Mouse (Mus musculus) midbrain, postnatal 0 days (tissue): ENCODE data around the gene Arid3c. TPM values are rescaled to one million over a fixed set of nuclear protein-coding genes. Genes with fewer than 3 reads are reported as not detected.
A peak's percentile ranks its signal among the peaks of the same experiment; 100 is the strongest.
"Not testable (repeated sequence)": the region's sequence is repeated elsewhere in the genome, so short reads cannot be mapped to it uniquely, and the experiment has no call there.

ENCODE experiments used
- ATAC-seq: fragments of 200-750 bp; cut with Nextera tagmentation; 2 replicates; pipeline ENCODE4 v1.8.0; 2017; ENCODE audit warnings: moderate number of reproducible peaks, mild to moderate bottlenecking, moderate TSS enrichment, moderate library complexity; ENCODE audit not compliant: low FRiP score
- DNase-seq: peaks from one replicate; pipeline ENCODE4 v3.0.0-alpha.2; 2015; ENCODE audit warnings: low spot score
- H3K27ac ChIP-seq: fragments of 300-500 bp; sonication (generic); 2 replicates; pipeline ENCODE4 v1.5.1; 2014; ENCODE audit warnings: low read depth, mild to moderate bottlenecking, low read length, mixed read lengths
- H3K27me3 ChIP-seq: fragments of 300-500 bp; sonication (generic); 2 replicates; pipeline ENCODE4 v1.6.1; 2014; ENCODE audit warnings: low read length, control low read depth, mixed read lengths; ENCODE audit not compliant: insufficient read depth
- H3K36me3 ChIP-seq: fragments of 300-500 bp; sonication (generic); 2 replicates; pipeline ENCODE4 v1.6.1; 2014; ENCODE audit warnings: low read length, control low read depth, mixed read lengths; ENCODE audit not compliant: insufficient read depth
- H3K4me1 ChIP-seq: fragments of 300-500 bp; sonication (generic); 2 replicates; pipeline ENCODE4 v1.6.1; 2014; ENCODE audit warnings: mild to moderate bottlenecking, control low read depth, antibody characterized with exemption, low read length, mixed read lengths; ENCODE audit not compliant: insufficient read depth
- H3K4me2 ChIP-seq: fragments of 300-500 bp; sonication (generic); 2 replicates; pipeline ENCODE4 v1.6.1; 2014; ENCODE audit warnings: low read depth, mild to moderate bottlenecking, low read length, mixed read lengths; ENCODE audit not compliant: poor library complexity, severe bottlenecking
- H3K4me3 ChIP-seq: fragments of 300-500 bp; sonication (generic); 2 replicates; pipeline ENCODE4 v1.5.1; 2014; ENCODE audit warnings: low read depth, mild to moderate bottlenecking, low read length, moderate library complexity
- H3K9ac ChIP-seq: fragments of 300-500 bp; sonication (generic); replicated peaks from 2 replicates; pipeline ENCODE4 v1.6.1; 2014; ENCODE audit warnings: mild to moderate bottlenecking, low read length, moderate library complexity, mixed read lengths; ENCODE audit not compliant: poor library complexity, severe bottlenecking
- H3K9me3 ChIP-seq: fragments of 300-500 bp; sonication (generic); 2 replicates; pipeline ENCODE4 v1.6.1; 2016; ENCODE audit warnings: low read length, control low read depth
- CTCF ChIP-seq: IDR thresholded peaks from 2 replicates; pipeline ENCODE4 v1.5.1; 2016; ENCODE audit warnings: antibody characterized with exemption, mild to moderate bottlenecking
- WGBS: fragments of 180-500 bp; shearing (Covaris S2); extraction: QIAGEN DNeasy Blood & Tissue Kit; methylation state at CpG from one replicate; pipeline ENCODE4 v1.1.7; 2014; 5-methylcytosine and 5-hydroxymethylcytosine counted together
- polyA plus RNA-seq: library from polyadenylated mRNA; unstranded; fragments of >200 nt; fragmentation: Nextera tagmentation; extraction: Ambion mirVana; gene quantifications from 2 replicates; pipeline ENCODE4 v1.2.1, GENCODE M21; 2015
- total RNA-seq: library from RNA; depleted of rRNA; stranded (reverse); fragments of >200 nt; gene quantifications from 2 replicates; pipeline ENCODE4 v1.2.3, GENCODE M21; 2014

Arid3c gene
- total and polyA plus RNA-seq, 2 experiments from 2014 or later, result 0.27 to 0.48 TPM

DNA sequence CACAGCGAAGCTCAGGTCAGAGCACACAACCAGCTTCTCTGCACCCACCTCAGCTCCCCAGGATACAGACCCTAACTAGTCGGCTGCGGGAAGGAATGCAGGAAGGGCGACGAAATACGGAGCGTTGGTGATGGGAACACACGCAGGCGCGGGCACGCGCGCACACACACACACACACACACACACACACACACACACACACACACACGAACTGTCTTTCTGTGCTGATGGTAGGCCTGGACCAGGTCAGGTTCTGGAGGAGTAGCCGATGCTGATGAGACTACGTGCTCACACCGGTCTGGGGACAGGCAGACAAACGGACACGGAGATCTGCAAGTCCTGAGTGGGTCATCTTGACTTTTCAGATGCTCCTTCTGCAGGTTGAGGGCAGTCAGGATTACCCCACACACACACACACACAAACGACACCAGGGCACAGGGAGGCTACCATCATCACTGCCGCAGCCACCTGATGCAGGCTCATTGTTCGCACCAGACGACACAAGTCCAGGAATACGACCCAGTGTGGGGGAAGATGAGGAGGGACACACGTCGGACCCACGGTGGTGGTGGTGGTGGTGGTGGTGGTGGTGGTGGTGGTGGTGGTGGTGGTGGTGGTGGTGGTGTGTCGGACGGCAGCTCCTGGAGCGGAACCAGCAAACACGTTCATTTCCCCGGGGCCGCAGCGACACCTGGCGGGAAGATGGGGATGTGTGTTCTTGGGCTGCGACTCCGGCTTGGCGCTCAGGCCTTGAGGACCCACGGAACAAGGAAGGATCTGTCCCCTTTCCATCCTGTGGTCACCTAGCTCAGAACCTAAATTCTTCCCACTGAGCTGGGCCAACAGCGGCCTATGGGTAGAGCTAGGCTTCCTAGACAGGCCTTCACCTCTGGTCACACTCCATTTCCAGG, 33.8 kb downstream of the Arid3c start, which contains the start of gene Cntfr:
TSS of gene Cntfr (minus strand) at position 160 of the 912 bp plus-strand sequence.
- not testable (repeated sequence) for H3K27me3 ChIP-seq, H3K27ac ChIP-seq, H3K36me3 ChIP-seq, ATAC-seq, H3K4me3 ChIP-seq, H3K9ac ChIP-seq, H3K4me1 ChIP-seq, H3K9me3 ChIP-seq
- peak; percentile 75 for TF ChIP-seq CTCF
- WGBS, result 14% methylated on average over 27 of the region's 40 CpGs
- H3K4me2 ChIP-seq, result peak within 1 kb of the TSS; percentile 32; the same call in 1 of the 2 replicates
- peak; percentile 68 for DNase-seq

GRCm38 (mm10) chr4:41696452-41696851, 34.5 kb downstream of the Arid3c start:
- not testable (repeated sequence) for H3K36me3 ChIP-seq, H3K9ac ChIP-seq, H3K4me1 ChIP-seq, H3K9me3 ChIP-seq, H3K27ac ChIP-seq, H3K4me3 ChIP-seq, H3K4me2 ChIP-seq, H3K27me3 ChIP-seq, ATAC-seq, DNase-seq
- 13% methylated on average over 12 of the region's 15 CpGs for WGBS

DNA sequence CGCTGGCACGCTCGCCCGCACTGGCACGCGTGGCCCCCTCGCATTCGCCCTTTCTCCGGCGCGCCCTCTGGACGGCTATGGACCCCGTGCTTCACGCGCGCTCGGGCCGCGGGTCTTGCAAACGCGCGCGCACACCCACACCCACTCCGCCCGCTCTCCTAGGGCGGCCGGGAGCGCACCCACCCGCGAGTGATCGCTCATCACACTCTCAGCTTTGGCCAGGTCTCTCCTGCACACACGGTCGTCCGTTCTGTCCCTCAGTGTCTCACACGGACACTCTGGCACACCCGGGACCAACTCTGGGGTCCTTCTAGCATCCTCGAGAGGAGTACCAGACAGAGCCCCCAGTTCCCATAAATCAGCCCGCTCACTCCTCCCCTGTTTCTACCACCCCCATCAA, 35.1 kb downstream of the Arid3c start:
- H3K9me3 ChIP-seq, H3K4me1 ChIP-seq, ATAC-seq, H3K27me3 ChIP-seq, H3K9ac ChIP-seq, H3K27ac ChIP-seq, H3K36me3 ChIP-seq, DNase-seq: not testable (repeated sequence)
- Histone ChIP-seq H3K4me3 (peak overlapping the region; percentile 24; the same call in 1 of the 2 replicates), H3K4me2 (peak overlapping the region; percentile 32; the same call in 1 of the 2 replicates)
- WGBS, result 3% methylated on average over 16 of the region's 38 CpGs

DNA sequence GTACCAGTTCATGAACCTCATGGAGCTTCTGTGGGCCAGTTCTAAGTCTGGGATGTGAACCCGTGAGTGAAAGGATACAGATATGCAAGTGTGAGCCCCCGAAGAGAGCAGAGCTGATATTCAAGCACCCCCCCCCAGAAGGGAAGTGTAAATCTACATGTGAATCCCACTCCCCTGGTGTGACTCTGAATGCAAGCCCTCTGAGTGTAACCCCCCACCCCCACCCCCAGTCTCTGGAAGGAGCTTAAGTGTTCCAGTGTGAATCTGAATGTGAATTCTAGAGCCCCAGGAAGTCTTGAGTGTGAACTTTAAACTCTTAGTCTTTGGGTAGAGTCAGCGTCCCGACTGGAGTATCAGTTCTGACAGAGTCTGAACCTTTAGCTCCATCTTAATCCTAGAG, 37.4 kb downstream of the Arid3c start:
- H3K27ac ChIP-seq, H3K27me3 ChIP-seq, ATAC-seq, DNase-seq, H3K4me1 ChIP-seq, H3K9ac ChIP-seq, H3K36me3 ChIP-seq, H3K9me3 ChIP-seq, H3K4me2 ChIP-seq, H3K4me3 ChIP-seq: not testable (repeated sequence)
- 3% methylated on average over 4 of the region's 4 CpGs for WGBS

DNA sequence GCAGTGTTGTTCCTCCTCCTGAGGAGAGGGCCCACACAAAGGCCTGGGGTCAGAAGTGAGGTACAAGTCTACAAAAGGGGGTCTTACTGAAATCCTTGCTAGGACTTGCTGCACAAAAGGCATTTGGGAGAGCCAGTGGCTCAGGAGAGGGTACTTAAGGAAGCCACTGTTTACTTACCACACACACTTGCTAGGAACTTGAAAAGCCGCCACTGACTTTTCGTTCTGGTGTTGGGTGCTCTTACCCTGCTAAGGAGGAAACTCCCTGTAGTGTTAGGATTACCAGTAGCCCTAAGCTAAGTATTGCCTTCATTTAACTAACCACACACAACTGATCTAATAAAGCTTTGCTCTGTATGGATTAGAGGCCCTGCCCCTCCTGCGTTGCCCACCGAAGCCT, 40.9 kb downstream of the Arid3c start:
- not testable (repeated sequence) for H3K9me3 ChIP-seq, H3K4me3 ChIP-seq, H3K27ac ChIP-seq, H3K36me3 ChIP-seq, DNase-seq, H3K27me3 ChIP-seq, H3K4me1 ChIP-seq, ATAC-seq, H3K9ac ChIP-seq, H3K4me2 ChIP-seq
- WGBS, result no CpG with 5 or more reads among the region's 4 CpGs

- not testable (repeated sequence) for H3K27me3 ChIP-seq, H3K9ac ChIP-seq, H3K4me2 ChIP-seq, H3K36me3 ChIP-seq, H3K27ac ChIP-seq, H3K4me1 ChIP-seq, DNase-seq, H3K9me3 ChIP-seq, ATAC-seq, H3K4me3 ChIP-seq
- WGBS, result 41% methylated on average over 1 of the region's 1 CpGs
These were observed 42.4 kb downstream of the Arid3c start for GRCm38 (mm10) chr4:41688562-41688961.

DNA sequence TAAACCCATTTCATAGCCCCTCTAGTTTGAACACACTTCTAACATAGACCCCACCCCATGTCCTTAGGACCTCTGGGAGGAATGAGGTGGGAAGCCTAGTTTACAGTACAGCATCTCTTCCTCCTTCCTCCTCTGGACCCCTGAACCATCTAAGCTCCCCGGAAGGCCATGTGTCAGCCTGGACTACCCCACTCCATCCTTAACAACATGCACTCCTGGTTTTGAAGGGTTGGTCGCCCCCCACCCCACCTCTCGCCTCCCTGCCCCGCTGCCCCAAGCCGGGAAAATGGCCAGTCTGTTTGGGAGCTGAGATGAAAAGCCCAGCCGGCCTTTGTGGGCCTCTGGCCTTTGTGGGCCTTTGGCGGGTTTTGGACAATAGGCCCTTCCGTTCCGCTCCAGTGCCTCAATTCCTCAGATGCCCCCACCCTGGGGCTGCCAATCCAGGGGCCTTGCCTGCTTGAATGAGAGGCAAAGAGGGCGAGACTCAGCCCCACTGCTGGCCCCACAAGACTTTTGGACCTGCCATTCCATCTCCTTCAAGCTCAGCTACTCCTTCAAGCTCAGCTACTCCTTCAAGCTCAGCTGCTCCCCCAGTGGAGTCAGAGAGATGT, 45.0 kb downstream of the Arid3c start:
- not testable (repeated sequence) for H3K9ac ChIP-seq, H3K36me3 ChIP-seq, DNase-seq, H3K9me3 ChIP-seq, H3K4me2 ChIP-seq, H3K27ac ChIP-seq, H3K4me1 ChIP-seq, H3K27me3 ChIP-seq, H3K4me3 ChIP-seq, ATAC-seq
- WGBS, result 32% methylated on average over 9 of the region's 10 CpGs

GRCm38 (mm10) chr4:41684931-41685453, 46.0 kb downstream of the Arid3c start:
- H3K4me2 ChIP-seq, H3K36me3 ChIP-seq, H3K9me3 ChIP-seq, H3K27me3 ChIP-seq, H3K4me3 ChIP-seq, H3K9ac ChIP-seq, H3K27ac ChIP-seq, H3K4me1 ChIP-seq, ATAC-seq, DNase-seq: not testable (repeated sequence)
- 9% methylated on average over 10 of the region's 14 CpGs for WGBS
